Mouse (Mus musculus): Measurements from ENCODE around the gene Akap1. TPM values are rescaled to one million over a fixed set of nuclear protein-coding genes. Genes with fewer than 3 reads are reported as not detected.

The Akap1 gene
- polyA plus RNA-seq, 1 experiment from 2014 or later: 9.5 TPM

DNA sequence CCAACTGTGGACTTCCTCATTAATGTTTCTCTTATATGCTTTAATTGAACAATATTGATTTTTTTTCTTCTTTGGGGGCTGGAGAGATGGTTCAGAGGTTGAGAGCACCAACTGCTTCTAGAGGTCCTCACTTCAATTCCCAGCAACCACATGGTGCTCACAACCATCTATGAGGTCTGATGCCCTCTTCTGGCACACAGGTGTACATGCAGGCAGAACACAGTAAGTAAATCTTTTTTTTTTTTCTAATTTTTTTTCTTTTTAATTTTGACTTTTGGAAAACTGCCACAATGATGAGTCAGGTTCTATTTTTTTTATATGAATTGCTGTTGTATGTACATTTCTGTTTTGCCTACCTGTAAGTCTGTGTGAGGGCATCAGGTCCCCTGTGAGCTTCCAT, 35.9 kb downstream of the Akap1 start:
- Histone ChIP-seq H3K4me2 (ENCODE audit: low read depth, low read length) (no peak overlapping the region), H3K27ac (ENCODE audit: low read length) (no peak overlapping the region), H3K36me3 (ENCODE audit: control insufficient read depth, insufficient read depth) (no peaks in the 10 kb centered on the region), H3K9ac (ENCODE audit: low read depth, low read length) (no peak overlapping the region), H3K27me3 (ENCODE audit: control insufficient read depth, insufficient read depth, low read depth, low read length) (no peaks in the 10 kb centered on the region), H3K4me3 (ENCODE audit: low read depth, low read length) (no peak overlapping the region), H3K4me1 (ENCODE audit: control insufficient read depth, low read depth, low read length) (no peaks in the 10 kb centered on the region), H3K9me3 (replicated peaks; ENCODE audit: control insufficient read depth, low read length) (no peaks in the 10 kb centered on the region)
- ATAC-seq (ENCODE audit: low read depth): no peak

DNA sequence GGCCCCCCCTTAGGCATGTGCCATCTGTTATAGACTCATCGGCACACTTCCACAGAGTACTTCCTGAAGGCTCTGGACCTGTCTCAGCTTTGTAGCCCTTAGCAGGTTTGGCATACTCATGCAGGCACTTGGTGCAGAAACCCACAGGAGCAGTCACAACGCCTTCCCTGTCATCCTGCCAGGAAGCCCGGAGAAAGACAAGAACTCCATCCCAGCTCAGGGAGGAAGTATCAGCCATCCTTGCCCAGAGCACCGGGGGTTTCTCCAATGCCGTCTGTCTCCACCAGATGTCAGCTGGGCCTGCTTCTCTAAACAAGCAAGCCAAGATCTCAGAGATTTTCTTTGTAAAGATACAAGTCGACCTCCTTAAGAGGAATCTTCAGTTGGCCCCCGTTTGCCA, 38.5 kb downstream of the Akap1 start:
- ATAC-seq (ENCODE audit: low read depth): no peak

DNA sequence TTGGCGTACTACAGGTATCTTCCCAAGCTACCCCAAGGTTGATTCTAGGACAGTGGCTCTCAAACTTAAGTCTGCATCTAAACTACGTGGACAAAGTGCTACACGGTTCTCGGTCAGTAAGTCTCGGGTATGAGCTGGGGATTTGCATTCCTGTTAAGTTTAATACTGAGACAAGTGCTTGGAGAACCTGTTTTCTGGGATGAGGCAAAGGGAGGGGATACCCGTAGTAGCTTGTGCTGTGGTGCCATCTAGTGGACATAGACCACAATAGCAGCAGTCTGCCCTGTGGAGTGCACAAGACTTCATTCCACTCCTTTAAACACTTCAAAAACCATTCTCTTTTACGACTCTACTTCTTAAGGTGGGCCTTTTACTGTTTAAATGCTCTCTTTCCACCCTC, 41.4 kb downstream of the Akap1 start:
- no peak overlapping the region for H3K27ac ChIP-seq (ENCODE audit: low read length)
- H3K4me2 ChIP-seq (ENCODE audit: low read depth, low read length): no peak overlapping the region
- 3% methylated on average over 7 of the region's 7 CpGs for WGBS (ENCODE audit: insufficient replicate concordance)
- peaks cover 20% of the 10 kb centered on the region for H3K27me3 ChIP-seq (ENCODE audit: control insufficient read depth, insufficient read depth, low read depth, low read length)
- ATAC-seq (ENCODE audit: low read depth): no peak
- H3K9me3 ChIP-seq (replicated peaks; ENCODE audit: control insufficient read depth, low read length): no peaks in the 10 kb centered on the region
- H3K9ac ChIP-seq (ENCODE audit: low read depth, low read length): no peak overlapping the region
- no peak overlapping the region for H3K4me3 ChIP-seq (ENCODE audit: low read depth, low read length)
- H3K36me3 ChIP-seq (ENCODE audit: control insufficient read depth, insufficient read depth): no peaks in the 10 kb centered on the region
- no peaks in the 10 kb centered on the region for H3K4me1 ChIP-seq (ENCODE audit: control insufficient read depth, low read depth, low read length)

More for the DNA sequence above, 38.5 kb downstream of the Akap1 start:
- no peak overlapping the region for H3K9ac ChIP-seq (ENCODE audit: low read depth, low read length)
- no peaks in the 10 kb centered on the region for H3K9me3 ChIP-seq (replicated peaks; ENCODE audit: control insufficient read depth, low read length)
- no peaks in the 10 kb centered on the region for H3K4me1 ChIP-seq (ENCODE audit: control insufficient read depth, low read depth, low read length)
- no peak overlapping the region for H3K4me2 ChIP-seq (ENCODE audit: low read depth, low read length)
- WGBS (ENCODE audit: insufficient replicate concordance): 29% methylated on average over 7 of the region's 7 CpGs
- no peaks in the 10 kb centered on the region for H3K36me3 ChIP-seq (ENCODE audit: control insufficient read depth, insufficient read depth)
- H3K4me3 ChIP-seq (ENCODE audit: low read depth, low read length): no peak overlapping the region
- peaks cover 18% of the 10 kb centered on the region for H3K27me3 ChIP-seq (ENCODE audit: control insufficient read depth, insufficient read depth, low read depth, low read length)
- H3K27ac ChIP-seq (ENCODE audit: low read length): no peak overlapping the region

DNA sequence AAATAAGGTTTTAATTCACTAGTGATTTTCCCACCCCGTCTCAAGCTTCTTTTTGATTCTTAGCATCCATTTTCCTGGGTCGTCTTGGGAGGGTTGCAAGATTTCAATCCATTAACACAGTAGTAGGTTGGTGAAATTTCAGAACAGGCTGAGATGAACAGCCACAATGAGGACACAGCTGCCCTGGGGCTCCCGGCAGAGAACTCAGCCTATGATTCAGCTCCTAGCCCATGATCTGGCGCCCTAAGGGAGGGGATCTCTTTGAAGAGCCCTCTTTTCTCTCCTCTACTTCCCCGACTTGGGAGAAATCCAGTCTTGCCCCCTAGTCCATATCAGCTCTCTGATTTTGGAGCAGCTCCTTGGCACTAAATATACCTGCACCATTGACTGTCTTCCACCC, 41.9 kb downstream of the Akap1 start:
- ATAC-seq (ENCODE audit: low read depth): no peak
- H3K4me2 ChIP-seq (ENCODE audit: low read depth, low read length): no peak overlapping the region
- no peak overlapping the region for H3K9ac ChIP-seq (ENCODE audit: low read depth, low read length)
- WGBS (ENCODE audit: insufficient replicate concordance): 22% methylated on average over 5 of the region's 5 CpGs
- H3K4me1 ChIP-seq (ENCODE audit: control insufficient read depth, low read depth, low read length): no peaks in the 10 kb centered on the region
- peaks cover 20% of the 10 kb centered on the region for H3K27me3 ChIP-seq (ENCODE audit: control insufficient read depth, insufficient read depth, low read depth, low read length)
- H3K9me3 ChIP-seq (replicated peaks; ENCODE audit: control insufficient read depth, low read length): no peaks in the 10 kb centered on the region
- H3K27ac ChIP-seq (ENCODE audit: low read length): no peak overlapping the region
- H3K4me3 ChIP-seq (ENCODE audit: low read depth, low read length): no peak overlapping the region
- H3K36me3 ChIP-seq (ENCODE audit: control insufficient read depth, insufficient read depth): no peaks in the 10 kb centered on the region

DNA sequence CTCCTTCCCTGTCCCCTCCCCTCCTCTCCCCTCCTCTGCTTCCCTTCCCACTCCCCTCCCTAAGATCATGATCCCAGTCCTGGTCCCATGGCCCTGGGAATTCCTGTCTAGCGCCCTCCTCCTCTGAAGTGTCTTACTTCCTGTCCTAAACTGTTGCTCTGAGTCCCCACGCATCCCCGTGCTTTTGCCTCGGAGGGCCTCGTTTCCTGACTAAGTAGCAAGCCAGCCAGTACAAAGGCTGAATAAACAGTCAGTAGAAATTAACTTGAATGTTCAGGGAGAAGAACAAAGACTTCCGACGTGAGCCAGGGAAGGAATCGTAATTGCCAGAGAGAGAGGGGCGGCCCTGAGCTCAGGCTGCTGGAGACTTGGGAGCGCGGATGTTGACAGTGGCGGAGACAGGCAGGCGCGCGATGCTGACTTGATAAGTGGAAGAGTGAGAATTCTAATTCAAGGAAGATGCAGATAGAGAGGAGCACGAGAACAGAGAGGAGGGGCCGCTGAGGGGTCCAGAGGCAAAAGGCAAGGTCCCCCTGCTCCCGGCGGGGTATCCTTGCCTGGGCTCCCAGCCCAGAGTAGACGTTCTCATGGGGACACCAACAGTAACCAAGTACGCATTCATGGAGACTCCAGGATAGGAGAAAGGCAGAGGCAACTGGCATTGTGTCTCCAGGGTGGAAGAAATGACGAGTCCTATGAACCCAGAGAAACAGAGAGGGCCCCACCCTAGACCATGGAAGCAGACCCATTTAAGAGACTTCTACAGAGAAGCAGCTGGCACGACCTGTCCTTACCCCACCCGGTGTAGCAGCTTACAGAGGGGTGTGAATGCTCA, 43.4 kb downstream of the Akap1 start:
- 22% methylated on average over 24 of the region's 24 CpGs for WGBS (ENCODE audit: insufficient replicate concordance)
- Histone ChIP-seq H3K9me3 (replicated peaks; ENCODE audit: control insufficient read depth, low read length) (no peaks in the 10 kb centered on the region), H3K9ac (ENCODE audit: low read depth, low read length) (no peak overlapping the region), H3K4me2 (ENCODE audit: low read depth, low read length) (no peak overlapping the region), H3K27me3 (ENCODE audit: control insufficient read depth, insufficient read depth, low read depth, low read length) (peaks cover 20% of the 10 kb centered on the region), H3K36me3 (ENCODE audit: control insufficient read depth, insufficient read depth) (no peaks in the 10 kb centered on the region), H3K4me1 (ENCODE audit: control insufficient read depth, low read depth, low read length) (no peaks in the 10 kb centered on the region), H3K4me3 (ENCODE audit: low read depth, low read length) (no peak overlapping the region), H3K27ac (ENCODE audit: low read length) (no peak overlapping the region)
- no peak for ATAC-seq (ENCODE audit: low read depth)

DNA sequence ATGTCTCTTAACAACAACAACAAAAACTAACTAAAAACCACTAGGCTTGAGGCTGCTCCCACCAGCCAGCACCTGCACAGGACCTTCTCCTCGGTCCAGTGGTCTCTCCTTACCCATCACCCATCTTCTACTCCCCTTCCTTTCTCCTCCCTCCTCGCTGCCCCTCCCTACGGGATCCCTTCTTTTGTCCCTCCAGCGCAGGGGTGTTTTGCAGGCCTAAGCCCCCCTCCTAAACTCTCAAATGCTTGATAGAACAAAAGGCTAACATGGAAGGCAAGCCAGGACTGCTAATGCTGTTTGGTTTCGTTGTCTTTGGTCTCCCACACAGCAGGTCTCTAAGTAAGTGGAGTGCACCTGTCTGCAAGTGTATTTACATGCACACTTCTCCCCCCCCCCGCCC, 44.1 kb downstream of the Akap1 start:
- H3K4me1 ChIP-seq (ENCODE audit: control insufficient read depth, low read depth, low read length): no peaks in the 10 kb centered on the region
- 41% methylated on average over 5 of the region's 6 CpGs for WGBS (ENCODE audit: insufficient replicate concordance)

DNA sequence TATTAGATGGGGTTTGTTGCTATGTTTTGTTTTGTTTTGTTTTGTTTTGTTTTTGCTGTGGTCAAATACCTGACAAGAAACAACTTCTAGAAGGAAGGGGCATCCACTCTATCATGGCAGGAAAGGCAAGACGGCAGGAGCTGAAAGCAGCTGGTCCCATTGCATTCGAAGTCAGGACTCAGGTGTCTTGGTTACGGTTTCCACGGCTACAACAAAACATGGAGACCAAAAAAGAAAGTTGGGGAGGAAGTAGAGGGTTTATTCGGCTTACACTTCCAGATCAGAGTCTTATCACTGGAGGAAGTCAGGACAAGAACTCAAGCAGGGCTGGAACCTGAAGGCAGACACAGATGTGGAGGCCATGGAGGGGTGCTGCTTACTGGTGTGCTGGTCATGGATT, 47.3 kb downstream of the Akap1 start:
- no peak for ATAC-seq (ENCODE audit: low read depth)
- Histone ChIP-seq H3K27me3 (ENCODE audit: control insufficient read depth, insufficient read depth, low read depth, low read length) (peaks cover 14% of the 10 kb centered on the region), H3K4me3 (ENCODE audit: low read depth, low read length) (no peak overlapping the region), H3K9ac (ENCODE audit: low read depth, low read length) (no peak overlapping the region), H3K4me2 (ENCODE audit: low read depth, low read length) (no peak overlapping the region), H3K36me3 (ENCODE audit: control insufficient read depth, insufficient read depth) (no peaks in the 10 kb centered on the region), H3K27ac (ENCODE audit: low read length) (no peak overlapping the region), H3K9me3 (replicated peaks; ENCODE audit: control insufficient read depth, low read length) (no peaks in the 10 kb centered on the region), H3K4me1 (ENCODE audit: control insufficient read depth, low read depth, low read length) (no peaks in the 10 kb centered on the region)
- 54% methylated on average over 5 of the region's 5 CpGs for WGBS (ENCODE audit: insufficient replicate concordance)

More for the DNA sequence above, 44.1 kb downstream of the Akap1 start:
- no peaks in the 10 kb centered on the region for H3K9me3 ChIP-seq (replicated peaks; ENCODE audit: control insufficient read depth, low read length)
- no peak overlapping the region for H3K4me3 ChIP-seq (ENCODE audit: low read depth, low read length)
- no peaks in the 10 kb centered on the region for H3K36me3 ChIP-seq (ENCODE audit: control insufficient read depth, insufficient read depth)
- H3K27ac ChIP-seq (ENCODE audit: low read length): no peak overlapping the region
- no peak for ATAC-seq (ENCODE audit: low read depth)
- no peak overlapping the region for H3K9ac ChIP-seq (ENCODE audit: low read depth, low read length)
- H3K4me2 ChIP-seq (ENCODE audit: low read depth, low read length): no peak overlapping the region
- H3K27me3 ChIP-seq (ENCODE audit: control insufficient read depth, insufficient read depth, low read depth, low read length): peaks cover 20% of the 10 kb centered on the region

DNA sequence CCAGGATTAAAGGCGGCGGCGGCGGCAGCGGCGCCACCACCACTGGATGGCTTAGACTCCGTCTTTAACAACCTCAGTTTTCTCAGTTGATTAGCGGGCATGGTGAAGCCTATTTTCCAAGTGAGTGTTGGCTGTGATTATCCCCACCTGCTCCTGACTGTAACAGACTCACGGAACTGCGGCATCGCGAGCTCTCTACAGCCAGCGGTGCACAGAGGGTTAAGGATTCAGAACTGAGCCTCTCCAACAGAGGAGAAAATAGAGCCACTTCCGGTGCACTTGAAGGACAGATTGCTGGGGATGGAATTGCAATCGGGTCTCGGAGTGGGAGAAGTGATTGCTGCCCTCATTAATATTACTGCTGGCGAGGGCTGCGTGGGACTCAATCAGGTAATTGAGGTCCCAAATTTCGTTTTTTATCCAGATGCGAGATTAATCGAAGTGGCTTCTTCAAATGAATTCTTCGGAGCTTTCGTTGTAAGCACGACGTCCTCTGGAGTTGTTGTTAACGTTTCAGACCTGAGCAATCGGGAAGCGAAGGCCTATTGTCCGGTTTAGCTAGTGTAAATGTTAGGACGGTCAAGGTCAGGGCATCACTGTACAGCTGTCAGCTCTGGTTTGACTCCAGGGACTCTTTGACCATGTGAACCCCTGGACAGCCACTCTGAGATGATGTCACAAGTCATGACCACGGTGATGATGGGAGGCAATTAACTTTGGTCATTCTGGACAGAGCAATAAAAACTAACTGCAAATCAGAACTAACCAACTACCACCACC, 61.0 kb downstream of the Akap1 start:
- ATAC-seq (ENCODE audit: low read depth): no peak
- WGBS (ENCODE audit: insufficient replicate concordance): 50% methylated on average over 31 of the region's 31 CpGs
- no peaks in the 10 kb centered on the region for H3K4me1 ChIP-seq (ENCODE audit: control insufficient read depth, low read depth, low read length)
- no peaks in the 10 kb centered on the region for H3K27me3 ChIP-seq (ENCODE audit: control insufficient read depth, insufficient read depth, low read depth, low read length)
- no peaks in the 10 kb centered on the region for H3K36me3 ChIP-seq (ENCODE audit: control insufficient read depth, insufficient read depth)
- no peaks in the 10 kb centered on the region for H3K9me3 ChIP-seq (replicated peaks; ENCODE audit: control insufficient read depth, low read length)
- H3K4me2 ChIP-seq (ENCODE audit: low read depth, low read length): 0 out of 2 replicates have a peak overlapping the region, but pooled peaks have one; percentile 2
- no peak overlapping the region for H3K9ac ChIP-seq (ENCODE audit: low read depth, low read length)
- no peak overlapping the region for H3K4me3 ChIP-seq (ENCODE audit: low read depth, low read length)
- H3K27ac ChIP-seq (ENCODE audit: low read length): no peak overlapping the region

DNA sequence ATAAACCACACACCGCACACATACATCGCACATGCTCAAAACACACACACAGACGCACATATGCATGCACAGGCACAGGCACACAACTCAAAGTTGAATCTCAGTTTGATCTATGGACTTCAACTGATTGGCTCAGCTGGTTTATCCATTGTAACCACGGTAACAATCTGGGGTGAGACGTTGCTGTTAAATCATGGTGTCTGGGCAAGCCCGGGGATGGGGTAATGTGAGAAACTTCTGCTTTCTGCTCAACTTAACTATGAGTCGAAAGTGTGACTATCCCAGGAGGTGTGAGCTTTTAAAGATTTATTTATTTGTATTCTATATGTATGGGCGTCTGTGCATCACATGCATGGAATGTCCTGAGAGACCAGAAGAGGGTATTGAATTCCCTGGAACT, 68.2 kb downstream of the Akap1 start:
- Histone ChIP-seq H3K9me3 (replicated peaks; ENCODE audit: control insufficient read depth, low read length) (no peaks in the 10 kb centered on the region), H3K36me3 (ENCODE audit: control insufficient read depth, insufficient read depth) (no peaks in the 10 kb centered on the region), H3K4me2 (ENCODE audit: low read depth, low read length) (no peak overlapping the region), H3K27me3 (ENCODE audit: control insufficient read depth, insufficient read depth, low read depth, low read length) (no peaks in the 10 kb centered on the region), H3K9ac (ENCODE audit: low read depth, low read length) (no peak overlapping the region), H3K4me1 (ENCODE audit: control insufficient read depth, low read depth, low read length) (no peaks in the 10 kb centered on the region), H3K27ac (ENCODE audit: low read length) (no peak overlapping the region), H3K4me3 (ENCODE audit: low read depth, low read length) (no peak overlapping the region)
- no peak for ATAC-seq (ENCODE audit: low read depth)
- WGBS (ENCODE audit: insufficient replicate concordance): 60% methylated on average over 8 of the region's 8 CpGs
